Mouse (Mus musculus) liver, embryonic 14.5 days (tissue): ENCODE measurements around the gene Clint1.

Experiments used
- CTCF ChIP-seq: IDR thresholded peaks from 2 replicates; pipeline ENCODE4 v1.5.1; 2016; ENCODE audit warnings: antibody characterized with exemption, low read depth, control low read depth
- EP300 ChIP-seq: IDR thresholded peaks from 2 replicates; pipeline ENCODE4 v1.6.1; 2016; ENCODE audit warnings: antibody characterized with exemption, low read depth

- TF ChIP-seq CTCF (no peak), EP300 (no peak)
Measured at GRCm38 (mm10) chr11:45838450-45838849, 13.4 kb upstream of the Clint1 start.
